Mouse (Mus musculus) liver, adult 2 months (tissue): ENCODE measurements around the gene Cabp1. TPM values are rescaled to one million over a fixed set of nuclear protein-coding genes. Genes with fewer than 3 reads are reported as not detected.
"Not testable (repeated sequence)": the region's sequence is repeated elsewhere in the genome, so short reads cannot be mapped to it uniquely, and the experiment has no call there.

Source experiments
- DNase-seq: peaks from one replicate; pipeline ENCODE4 v3.0.0-alpha.2; 2011; ENCODE audit warnings: low read depth, low spot score; ENCODE audit errors: extremely low read depth
- H3K27ac ChIP-seq: fragments of 200-500 bp; replicated peaks from 2 replicates; pipeline ENCODE4 v1.5.1; 2012; ENCODE audit warnings: low read depth, mild to moderate bottlenecking, control low read depth, inconsistent platforms, low read length; ENCODE audit not compliant: insufficient read depth
- H3K27me3 ChIP-seq: fragments of 200-500 bp; 2 replicates; pipeline ENCODE4 v1.6.1; 2012; ENCODE audit warnings: mild to moderate bottlenecking, moderate library complexity, low read length, inconsistent platforms; ENCODE audit not compliant: control insufficient read depth, insufficient read depth
- H3K36me3 ChIP-seq: fragments of 200-500 bp; 2 replicates; pipeline ENCODE4 v1.6.1; 2012; ENCODE audit warnings: low read length, inconsistent platforms; ENCODE audit not compliant: control insufficient read depth, insufficient read depth
- H3K4me1 ChIP-seq: fragments of 200-500 bp; 2 replicates; pipeline ENCODE4 v1.6.1; 2011; ENCODE audit warnings: low read length; ENCODE audit not compliant: control insufficient read depth, insufficient read depth
- H3K4me3 ChIP-seq: fragments of 200-500 bp; 2 replicates; pipeline ENCODE4 v1.5.1; 2011; ENCODE audit warnings: low read depth, mild to moderate bottlenecking, control low read depth, low read length, moderate library complexity; ENCODE audit not compliant: insufficient read depth
- H3K79me2 ChIP-seq: fragments of 200-500 bp; 2 replicates; pipeline ENCODE4 v1.6.1; 2012; ENCODE audit warnings: inconsistent platforms, mild to moderate bottlenecking, low read length, moderate library complexity; ENCODE audit not compliant: control insufficient read depth, insufficient read depth
- H3K9ac ChIP-seq: fragments of 200-500 bp; 2 replicates; pipeline ENCODE4 v1.6.1; 2012; ENCODE audit warnings: low read depth, mild to moderate bottlenecking, control low read depth, inconsistent platforms, low read length
- CTCF ChIP-seq: fragments of 200-500 bp; IDR thresholded peaks from 2 replicates; pipeline ENCODE4 v1.5.1; 2011; ENCODE audit warnings: low read depth, low read length, control low read depth
- POLR2A ChIP-seq: fragments of 200-500 bp; IDR thresholded peaks from 2 replicates; pipeline ENCODE4 v1.6.1; 2011; ENCODE audit warnings: low read length, control low read depth; ENCODE audit not compliant: insufficient read depth; ENCODE audit errors: extremely low read depth
- WGBS: fragments of 180-500 bp; shearing (Covaris S2); methylation state at CpG from one replicate; pipeline ENCODE4 v1.1.7; 2018; 5-methylcytosine and 5-hydroxymethylcytosine counted together
- polyA plus RNA-seq: library from polyadenylated mRNA; depleted of rRNA; stranded (reverse); fragments of >200 nt; gene quantifications from 2 replicates; pipeline ENCODE4 v1.2.3, GENCODE M21; 2012
- total RNA-seq: library from RNA; depleted of rRNA; stranded (reverse); fragments of >200 nt; gene quantifications from 2 replicates; pipeline ENCODE4 v1.2.3, GENCODE M21; 2014

Gene Cabp1
- total and polyA plus RNA-seq, 2 experiments, result 0.07 to 0.09 TPM

DNA sequence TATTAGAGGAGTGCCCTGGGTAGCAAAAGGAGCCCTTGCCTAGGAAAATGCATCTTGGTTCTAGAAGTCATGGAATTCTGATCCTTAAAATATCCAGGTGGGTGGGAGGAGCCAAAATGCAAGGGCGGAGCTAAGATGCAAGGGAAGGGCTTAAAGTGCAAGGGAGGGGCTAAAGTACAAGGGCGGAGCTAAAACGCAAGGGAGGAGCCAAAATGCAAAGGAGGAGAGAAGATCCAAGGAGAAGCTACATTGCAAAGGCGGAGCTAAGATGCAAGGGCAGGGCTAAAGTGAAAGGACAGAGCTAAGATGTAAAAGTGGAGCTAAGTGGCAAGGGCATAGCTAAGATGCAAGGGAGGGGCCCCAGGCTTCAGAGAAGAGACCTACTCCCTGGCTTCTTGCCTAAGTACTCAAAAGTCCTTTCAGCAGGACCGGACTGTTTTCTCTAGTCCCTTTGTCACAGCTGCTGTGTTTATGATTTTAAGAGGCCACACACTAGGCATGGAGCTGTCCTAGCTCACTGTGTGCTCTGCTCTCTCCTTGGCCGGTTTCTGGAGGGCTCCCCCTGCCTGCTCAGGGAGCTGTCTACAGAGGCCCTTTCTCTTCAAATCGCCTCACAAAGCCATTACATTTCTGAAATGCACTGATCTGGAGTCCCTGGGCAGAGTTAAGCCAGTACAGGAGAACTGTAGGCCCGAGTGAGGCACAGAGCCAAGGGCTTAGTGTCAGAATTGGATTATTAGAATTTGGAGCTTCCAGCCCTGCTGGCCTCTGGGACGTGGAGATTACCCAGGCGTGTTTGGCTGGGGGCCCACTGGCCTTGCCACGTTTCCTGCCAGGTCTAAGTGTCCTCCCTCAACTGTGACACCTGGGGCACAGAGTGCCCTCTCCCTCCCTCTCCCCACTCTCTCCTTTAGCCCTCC lies 28.0 kb downstream of the Cabp1 start:
- Histone ChIP-seq H3K27ac (0 out of 2 replicates have a peak overlapping the region, but pooled peaks have one; percentile 4), H3K4me1 (peaks cover 10% of the 10 kb centered on the region; the same call in 1 of the 2 replicates), H3K79me2 (no peaks in the 10 kb centered on the region), H3K36me3 (no peaks in the 10 kb centered on the region), H3K27me3 (no peaks in the 10 kb centered on the region), H3K4me3 (no peak overlapping the region), H3K9ac (no peak overlapping the region)
- TF ChIP-seq POLR2A (no peak), CTCF (no peak)
- 44% methylated on average over 11 of the region's 11 CpGs for WGBS
- DNase-seq, result peak; percentile 92

DNA sequence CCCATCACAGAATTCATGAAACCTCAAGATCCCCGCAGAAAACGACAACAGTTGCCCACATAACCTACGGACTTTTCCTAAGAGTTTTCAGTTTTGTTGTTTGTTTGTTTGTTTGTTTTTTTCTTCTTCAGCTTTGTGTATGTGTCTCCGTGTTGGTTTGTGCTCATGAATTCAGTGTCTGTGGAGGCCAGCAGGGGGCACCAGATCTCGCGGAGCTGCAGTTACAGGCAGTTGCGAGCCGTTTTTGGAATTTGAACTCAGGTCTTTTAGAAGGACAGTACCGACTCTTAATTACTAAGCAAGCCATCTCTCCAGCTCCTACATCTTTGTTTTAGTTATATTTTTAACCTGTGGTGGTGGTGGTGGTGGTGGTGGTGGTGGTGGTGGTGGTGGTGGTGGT lies 28.8 kb downstream of the Cabp1 start:
- H3K27ac ChIP-seq, result no peak overlapping the region
- H3K4me3 ChIP-seq, result no peak overlapping the region
- peaks cover 10% of the 10 kb centered on the region; the same call in 1 of the 2 replicates for H3K4me1 ChIP-seq
- H3K79me2 ChIP-seq, result no peaks in the 10 kb centered on the region
- peak; percentile 14 for DNase-seq
- TF ChIP-seq CTCF (peak; percentile 74), POLR2A (no peak)
- 61% methylated on average over 9 of the region's 9 CpGs for WGBS
- no peaks in the 10 kb centered on the region for H3K36me3 ChIP-seq
- H3K9ac ChIP-seq, result no peak overlapping the region
- H3K27me3 ChIP-seq, result no peaks in the 10 kb centered on the region

- not testable (repeated sequence) for DNase-seq, H3K36me3 ChIP-seq, H3K79me2 ChIP-seq, H3K9ac ChIP-seq, H3K4me3 ChIP-seq, H3K27ac ChIP-seq, H3K27me3 ChIP-seq, H3K4me1 ChIP-seq
- WGBS, result 93% methylated on average over 4 of the region's 4 CpGs
These were observed 29.7 kb downstream of the Cabp1 start for GRCm38 (mm10) chr5:115164446-115164845.

- H3K27ac ChIP-seq, result no peak overlapping the region
- H3K4me3 ChIP-seq, result no peak overlapping the region
- DNase-seq, result no peak
- H3K27me3 ChIP-seq, result no peaks in the 10 kb centered on the region
- 56% methylated on average over 8 of the region's 8 CpGs for WGBS
- no peak overlapping the region for H3K9ac ChIP-seq
- H3K36me3 ChIP-seq, result no peaks in the 10 kb centered on the region
- H3K4me1 ChIP-seq, result peaks cover 10% of the 10 kb centered on the region; the same call in 1 of the 2 replicates
- no peaks in the 10 kb centered on the region for H3K79me2 ChIP-seq
- TF ChIP-seq POLR2A, result no peak
- TF ChIP-seq CTCF, result peak; percentile 80
These were observed 30.6 kb downstream of the Cabp1 start for GRCm38 (mm10) chr5:115163563-115163962.

DNA sequence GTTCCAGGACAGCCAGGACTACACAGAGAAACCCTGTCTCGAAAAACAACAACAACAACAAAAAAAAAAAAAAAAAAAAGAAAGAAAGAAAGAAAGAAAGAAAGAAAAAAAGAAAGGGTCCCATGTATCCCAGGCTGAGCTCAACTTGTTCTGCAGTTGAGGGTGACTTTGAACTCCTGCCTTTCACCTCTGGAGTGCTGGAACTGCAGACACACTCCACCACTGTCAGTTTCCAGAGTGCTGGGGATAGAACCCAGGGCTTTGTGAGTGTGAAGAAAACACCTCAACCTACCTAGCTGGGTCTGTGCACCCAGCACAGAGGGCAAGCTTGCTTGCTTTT lies 32.3 kb downstream of the Cabp1 start:
- H3K4me1 ChIP-seq, DNase-seq, H3K27me3 ChIP-seq, H3K27ac ChIP-seq, H3K36me3 ChIP-seq, H3K79me2 ChIP-seq, H3K4me3 ChIP-seq, H3K9ac ChIP-seq: not testable (repeated sequence)
- 87% methylated on average over 1 of the region's 1 CpGs for WGBS

DNA sequence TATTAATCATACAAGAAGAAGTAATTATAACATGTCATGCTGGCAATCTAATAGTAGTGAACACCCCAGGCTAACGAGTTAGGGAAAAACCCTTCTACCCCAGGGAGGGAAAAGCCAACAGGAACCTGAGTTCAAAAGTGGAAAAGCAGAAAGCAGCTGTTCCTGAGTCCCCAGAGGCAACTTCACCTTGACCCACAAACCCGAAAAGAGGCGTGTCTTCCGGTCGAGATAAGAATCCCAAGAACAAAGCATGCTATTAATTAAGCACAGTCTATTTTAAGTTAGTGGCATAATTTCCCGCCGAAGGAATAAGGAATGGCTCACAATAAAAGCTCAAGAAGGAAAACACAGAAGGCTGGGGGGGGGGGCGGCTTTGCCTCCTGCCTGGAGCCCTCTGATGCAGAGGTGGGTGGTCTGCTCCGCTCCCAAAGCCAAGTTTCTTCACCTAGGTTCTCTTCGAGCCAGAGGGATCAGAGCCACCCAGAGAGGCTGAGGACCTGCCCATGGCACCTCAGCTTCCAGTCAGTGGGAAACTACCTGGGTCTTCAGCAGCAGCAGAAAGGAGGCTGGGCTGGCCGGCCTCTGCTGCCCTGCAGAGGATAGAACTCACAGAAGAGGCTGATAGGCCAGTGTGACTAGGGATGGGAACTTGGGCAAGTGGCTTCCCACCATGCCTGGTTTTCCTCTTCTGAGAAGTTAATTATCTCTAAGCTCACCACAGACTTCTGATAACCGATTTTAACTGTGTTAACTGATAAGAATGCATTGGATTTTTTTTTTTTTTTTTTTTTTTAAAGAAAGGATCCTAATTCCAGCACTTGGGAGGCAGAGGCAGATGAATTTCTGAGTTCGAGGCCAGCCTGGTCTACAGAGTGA lies 32.9 kb downstream of the Cabp1 start:
- H3K4me3 ChIP-seq, result no peak overlapping the region
- H3K79me2 ChIP-seq, result peaks cover 9% of the 10 kb centered on the region; the same call in 1 of the 2 replicates
- DNase-seq, result no peak
- WGBS, result 73% methylated on average over 13 of the region's 13 CpGs
- no peak overlapping the region for H3K9ac ChIP-seq
- TF ChIP-seq POLR2A (no peak), CTCF (no peak)
- H3K27me3 ChIP-seq, result no peaks in the 10 kb centered on the region
- H3K4me1 ChIP-seq, result peaks cover 6% of the 10 kb centered on the region; the same call in 1 of the 2 replicates
- H3K36me3 ChIP-seq, result no peaks in the 10 kb centered on the region
- H3K27ac ChIP-seq, result no peak overlapping the region
